Mouse (Mus musculus): ENCODE measurements around the gene Ccz1.
"Not testable (repeated sequence)": the region's sequence is repeated elsewhere in the genome, so short reads cannot be mapped to it uniquely, and the experiment has no call there.

DNA sequence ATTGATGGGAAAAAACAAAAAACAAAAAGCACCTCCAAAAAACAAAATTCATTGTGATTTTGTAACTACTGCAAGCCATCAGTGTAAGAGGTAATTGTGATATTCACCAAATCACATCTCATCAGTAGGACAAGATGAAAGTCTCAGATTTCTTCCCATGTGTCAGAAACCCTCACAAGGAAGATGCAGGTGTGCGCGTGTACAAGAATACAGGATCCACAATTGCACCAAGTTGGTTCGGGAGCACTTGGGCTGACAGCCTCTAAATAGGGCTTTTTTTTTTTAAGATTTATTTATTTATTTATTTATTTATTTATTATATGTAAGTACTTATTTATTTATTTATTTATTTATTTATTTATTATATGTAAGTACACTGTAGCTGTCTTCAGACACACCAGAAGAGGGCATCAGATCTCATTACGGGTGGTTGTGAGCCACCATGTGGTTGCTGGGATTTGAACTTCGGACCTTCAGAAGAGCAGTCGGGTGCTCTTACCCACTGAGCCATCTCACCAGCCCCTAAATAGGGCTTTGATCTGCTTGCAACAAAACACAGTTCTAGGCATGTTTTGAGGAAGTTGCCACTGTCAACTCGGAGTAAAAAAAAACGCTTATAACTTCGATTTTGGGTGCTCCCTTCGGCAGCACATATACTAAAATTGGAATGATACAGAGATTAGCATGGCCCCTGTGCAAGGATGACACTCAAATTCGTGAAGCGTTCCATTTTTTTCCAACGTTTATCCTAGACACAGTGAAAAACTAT is 1.1 kb downstream of the Ccz1 start:
- TF ChIP-seq NANOG (IDR thresholded peaks at IDR 0.05; ENCODE audit: borderline replicate concordance, low read length); CTCF (conservative IDR thresholded peaks at IDR 0.05; ENCODE audit: low read length): not testable (repeated sequence)
